Mouse (Mus musculus): ENCODE results near the gene Stip1. TPM values are rescaled to one million over a fixed set of nuclear protein-coding genes. Genes with fewer than 3 reads are reported as not detected.

Stip1 gene
- total and polyA plus RNA-seq, 2 experiments from 2014 or later, result 124 to 156 TPM

- no peaks in the 10 kb centered on the region for H3K9me3 ChIP-seq (ENCODE audit: low read length)
- peak overlapping the region; percentile 18; the same call in 1 of the 2 replicates for H3K9ac ChIP-seq
- WGBS, result 20% methylated on average over 15 of the region's 15 CpGs
- no peak overlapping the region for H3K27ac ChIP-seq (ENCODE audit: low read depth, low read length)
- H3K4me2 ChIP-seq (ENCODE audit: low read depth), result no peak overlapping the region
- no peak for TF ChIP-seq CTCF (IDR thresholded peaks at IDR 0.05; ENCODE audit: low read depth)
- H3K4me1 ChIP-seq (ENCODE audit: insufficient read depth), result peaks cover 23% of the 10 kb centered on the region
- no peaks in the 10 kb centered on the region for H3K27me3 ChIP-seq (ENCODE audit: insufficient read depth, low read length)
- no peaks in the 10 kb centered on the region for H3K36me3 ChIP-seq (ENCODE audit: insufficient read depth)
- DNase-seq (peak; percentile 44), ATAC-seq (no peak)
- H3K4me3 ChIP-seq (ENCODE audit: low read depth, low read length), result no peak overlapping the region
Observed at GRCm38 (mm10) chr19:7066034-7066827, 26.5 kb upstream of the Stip1 start.

- TF ChIP-seq CTCF (IDR thresholded peaks at IDR 0.05; ENCODE audit: low read depth), result peak; percentile 100
- 2% methylated on average over 3 of the region's 3 CpGs for WGBS
- Histone ChIP-seq H3K36me3 (ENCODE audit: insufficient read depth) (no peaks in the 10 kb centered on the region), H3K9ac (no peak overlapping the region), H3K27ac (ENCODE audit: low read depth, low read length) (no peak overlapping the region), H3K4me1 (ENCODE audit: insufficient read depth) (peaks cover 19% of the 10 kb centered on the region), H3K9me3 (ENCODE audit: low read length) (no peaks in the 10 kb centered on the region), H3K4me3 (ENCODE audit: low read depth, low read length) (no peak overlapping the region), H3K27me3 (ENCODE audit: insufficient read depth, low read length) (no peaks in the 10 kb centered on the region), H3K4me2 (ENCODE audit: low read depth) (no peak overlapping the region)
- DNase-seq (peak; percentile 90), ATAC-seq (peak; percentile 83)
Observed at GRCm38 (mm10) chr19:7064571-7064970, 24.8 kb upstream of the Stip1 start.

- 84% methylated on average over 8 of the region's 8 CpGs for WGBS
- Histone ChIP-seq H3K9ac (no peak overlapping the region), H3K9me3 (ENCODE audit: low read length) (no peaks in the 10 kb centered on the region), H3K27ac (ENCODE audit: low read depth, low read length) (no peak overlapping the region), H3K27me3 (ENCODE audit: insufficient read depth, low read length) (no peaks in the 10 kb centered on the region), H3K4me2 (ENCODE audit: low read depth) (no peak overlapping the region), H3K4me3 (ENCODE audit: low read depth, low read length) (no peak overlapping the region), H3K4me1 (ENCODE audit: insufficient read depth) (peaks cover 9% of the 10 kb centered on the region; the same call in 1 of the 2 replicates), H3K36me3 (ENCODE audit: insufficient read depth) (no peaks in the 10 kb centered on the region)
- TF ChIP-seq CTCF (IDR thresholded peaks at IDR 0.05; ENCODE audit: low read depth), result no peak
- DNase-seq (no peak), ATAC-seq (no peak)
Observed at GRCm38 (mm10) chr19:7062916-7063315, 23.1 kb upstream of the Stip1 start.

GRCm38 (mm10) chr19:7062110-7062509 lies 22.3 kb upstream of the Stip1 start:
- Histone ChIP-seq H3K9me3 (ENCODE audit: low read length) (no peaks in the 10 kb centered on the region), H3K4me3 (ENCODE audit: low read depth, low read length) (no peak overlapping the region), H3K4me2 (ENCODE audit: low read depth) (no peak overlapping the region), H3K27me3 (ENCODE audit: insufficient read depth, low read length) (no peaks in the 10 kb centered on the region), H3K36me3 (ENCODE audit: insufficient read depth) (no peaks in the 10 kb centered on the region), H3K9ac (no peak overlapping the region), H3K4me1 (ENCODE audit: insufficient read depth) (peaks cover 9% of the 10 kb centered on the region), H3K27ac (ENCODE audit: low read depth, low read length) (no peak overlapping the region)
- WGBS, result 94% methylated on average over 5 of the region's 5 CpGs
- no peak for DNase-seq
- no peak for TF ChIP-seq CTCF (IDR thresholded peaks at IDR 0.05; ENCODE audit: low read depth)
- ATAC-seq, result no peak

- Histone ChIP-seq H3K4me1 (ENCODE audit: insufficient read depth) (peaks cover 5% of the 10 kb centered on the region), H3K9ac (no peak overlapping the region), H3K9me3 (ENCODE audit: low read length) (no peaks in the 10 kb centered on the region), H3K27me3 (ENCODE audit: insufficient read depth, low read length) (no peaks in the 10 kb centered on the region), H3K4me2 (ENCODE audit: low read depth) (no peak overlapping the region), H3K4me3 (ENCODE audit: low read depth, low read length) (no peak overlapping the region), H3K36me3 (ENCODE audit: insufficient read depth) (no peaks in the 10 kb centered on the region), H3K27ac (ENCODE audit: low read depth, low read length) (no peak overlapping the region)
- ATAC-seq (no peak), DNase-seq (no peak)
- no peak for TF ChIP-seq CTCF (IDR thresholded peaks at IDR 0.05; ENCODE audit: low read depth)
- 58% methylated on average over 6 of the region's 6 CpGs for WGBS
Observed at GRCm38 (mm10) chr19:7058541-7058940, 18.8 kb upstream of the Stip1 start.

- peak overlapping the region; percentile 100 for H3K4me2 ChIP-seq (ENCODE audit: low read depth)
- H3K27me3 ChIP-seq (ENCODE audit: insufficient read depth, low read length), result no peaks in the 10 kb centered on the region
- peak; percentile 64 for DNase-seq
- H3K9me3 ChIP-seq (ENCODE audit: low read length), result no peaks in the 10 kb centered on the region
- peaks cover 5% of the 10 kb centered on the region for H3K4me1 ChIP-seq (ENCODE audit: insufficient read depth)
- H3K27ac ChIP-seq (ENCODE audit: low read depth, low read length), result no peak overlapping the region
- ATAC-seq, result peak; percentile 59
- peak overlapping the region; percentile 57 for H3K4me3 ChIP-seq (ENCODE audit: low read depth, low read length)
- WGBS, result under 1% methylated on average over 15 of the region's 15 CpGs
- H3K9ac ChIP-seq, result no peak overlapping the region; the same call in 1 of the 2 replicates
- H3K36me3 ChIP-seq (ENCODE audit: insufficient read depth), result no peaks in the 10 kb centered on the region
- TF ChIP-seq CTCF (IDR thresholded peaks at IDR 0.05; ENCODE audit: low read depth), result peak; percentile 56
Observed at GRCm38 (mm10) chr19:7057722-7058207, 18.0 kb upstream of the Stip1 start.

GRCm38 (mm10) chr19:7057126-7057721 lies 17.5 kb upstream of the Stip1 start:
- no peak for TF ChIP-seq CTCF (IDR thresholded peaks at IDR 0.05; ENCODE audit: low read depth)
- no peaks in the 10 kb centered on the region for H3K36me3 ChIP-seq (ENCODE audit: insufficient read depth)
- peak overlapping the region; percentile 100 for H3K4me2 ChIP-seq (ENCODE audit: low read depth)
- 5% methylated on average over 16 of the region's 16 CpGs for WGBS
- H3K9me3 ChIP-seq (ENCODE audit: low read length), result no peaks in the 10 kb centered on the region
- ATAC-seq (peak; percentile 10; the same call in 1 of the 2 replicates), DNase-seq (no peak)
- peaks cover 5% of the 10 kb centered on the region for H3K4me1 ChIP-seq (ENCODE audit: insufficient read depth)
- H3K4me3 ChIP-seq (ENCODE audit: low read depth, low read length), result peak overlapping the region; percentile 57
- H3K27me3 ChIP-seq (ENCODE audit: insufficient read depth, low read length), result no peaks in the 10 kb centered on the region
- H3K9ac ChIP-seq, result peak overlapping the region; percentile 48
- no peak overlapping the region for H3K27ac ChIP-seq (ENCODE audit: low read depth, low read length)

All from forebrain, postnatal 0 days (tissue).